Mouse (Mus musculus): ENCODE results near the gene Mmp20. TPM values are rescaled to one million over a fixed set of nuclear protein-coding genes. Genes with fewer than 3 reads are reported as not detected.

Gene Mmp20
- polyA plus RNA-seq, 1 experiment: not detected

DNA sequence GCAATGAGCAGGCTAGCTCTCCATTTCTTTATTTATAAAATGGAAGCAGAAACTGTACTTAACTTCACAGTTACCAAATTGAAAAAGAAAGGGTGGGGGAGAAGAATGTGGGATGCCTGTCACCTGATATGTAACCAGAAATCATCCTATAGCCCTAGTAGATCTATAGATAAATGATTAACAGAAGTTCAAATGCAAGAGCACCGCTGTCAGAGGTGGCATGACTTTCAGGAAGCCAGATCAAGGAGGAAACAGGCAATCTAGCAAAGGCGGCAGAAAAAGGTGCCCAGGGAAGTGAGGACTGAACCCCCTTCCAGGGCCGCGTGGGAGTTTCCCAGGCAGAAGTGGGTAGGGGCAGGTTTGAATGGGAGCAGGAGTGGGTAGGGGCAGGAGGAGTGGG is 29.9 kb downstream of the Mmp20 start:
- TF ChIP-seq CTCF (IDR thresholded peaks at IDR 0.05; ENCODE audit: low read depth, low read length) (no peak), EP300 (IDR thresholded peaks at IDR 0.05; ENCODE audit: insufficient read depth, low read depth, low read length) (no peak), POLR2A (IDR thresholded peaks at IDR 0.05; ENCODE audit: insufficient read depth, low read length) (no peak)
- no peaks in the 10 kb centered on the region for H3K27me3 ChIP-seq (ENCODE audit: control insufficient read depth, insufficient read depth, low read length, poor library complexity, severe bottlenecking)
- no peak overlapping the region for H3K27ac ChIP-seq (ENCODE audit: insufficient read depth, low read length)
- H3K36me3 ChIP-seq (ENCODE audit: control insufficient read depth, insufficient read depth, low read length, poor library complexity, severe bottlenecking): no peaks in the 10 kb centered on the region
- no peaks in the 10 kb centered on the region for H3K4me1 ChIP-seq (ENCODE audit: control insufficient read depth, insufficient read depth, low read length)
- H3K4me3 ChIP-seq (ENCODE audit: low read depth, low read length): no peak overlapping the region
- no peak overlapping the region for H3K9ac ChIP-seq (ENCODE audit: low read depth, poor library complexity, severe bottlenecking)
- no peaks in the 10 kb centered on the region for H3K9me3 ChIP-seq (replicated peaks; ENCODE audit: control insufficient read depth, insufficient read depth, low read length, poor library complexity, severe bottlenecking)

- H3K27ac ChIP-seq (ENCODE audit: insufficient read depth, low read length): no peak overlapping the region
- H3K4me3 ChIP-seq (ENCODE audit: low read depth, low read length): no peak overlapping the region
- TF ChIP-seq CTCF (IDR thresholded peaks at IDR 0.05; ENCODE audit: low read depth, low read length): no peak
- TF ChIP-seq POLR2A (IDR thresholded peaks at IDR 0.05; ENCODE audit: insufficient read depth, low read length): no peak
- no peak for TF ChIP-seq EP300 (IDR thresholded peaks at IDR 0.05; ENCODE audit: insufficient read depth, low read depth, low read length)
- H3K9ac ChIP-seq (ENCODE audit: low read depth, poor library complexity, severe bottlenecking): no peak overlapping the region
- H3K27me3 ChIP-seq (ENCODE audit: control insufficient read depth, insufficient read depth, low read length, poor library complexity, severe bottlenecking): no peaks in the 10 kb centered on the region
- H3K4me1 ChIP-seq (ENCODE audit: control insufficient read depth, insufficient read depth, low read length): no peaks in the 10 kb centered on the region
- no peaks in the 10 kb centered on the region for H3K9me3 ChIP-seq (replicated peaks; ENCODE audit: control insufficient read depth, insufficient read depth, low read length, poor library complexity, severe bottlenecking)
- H3K36me3 ChIP-seq (ENCODE audit: control insufficient read depth, insufficient read depth, low read length, poor library complexity, severe bottlenecking): no peaks in the 10 kb centered on the region
Measured at GRCm38 (mm10) chr9:7659469-7660020, 31.5 kb downstream of the Mmp20 start.

- Histone ChIP-seq H3K9me3 (replicated peaks; ENCODE audit: control insufficient read depth, insufficient read depth, low read length, poor library complexity, severe bottlenecking) (no peaks in the 10 kb centered on the region), H3K4me3 (ENCODE audit: low read depth, low read length) (no peak overlapping the region), H3K36me3 (ENCODE audit: control insufficient read depth, insufficient read depth, low read length, poor library complexity, severe bottlenecking) (no peaks in the 10 kb centered on the region), H3K4me1 (ENCODE audit: control insufficient read depth, insufficient read depth, low read length) (no peaks in the 10 kb centered on the region), H3K9ac (ENCODE audit: low read depth, poor library complexity, severe bottlenecking) (no peak overlapping the region), H3K27ac (ENCODE audit: insufficient read depth, low read length) (no peak overlapping the region), H3K27me3 (ENCODE audit: control insufficient read depth, insufficient read depth, low read length, poor library complexity, severe bottlenecking) (no peaks in the 10 kb centered on the region)
- TF ChIP-seq POLR2A (IDR thresholded peaks at IDR 0.05; ENCODE audit: insufficient read depth, low read length) (no peak), EP300 (IDR thresholded peaks at IDR 0.05; ENCODE audit: insufficient read depth, low read depth, low read length) (no peak), CTCF (IDR thresholded peaks at IDR 0.05; ENCODE audit: low read depth, low read length) (no peak)
Measured at GRCm38 (mm10) chr9:7661371-7661770, 33.3 kb downstream of the Mmp20 start.

- H3K9ac ChIP-seq (ENCODE audit: low read depth, poor library complexity, severe bottlenecking): no peak overlapping the region
- H3K4me3 ChIP-seq (ENCODE audit: low read depth, low read length): no peak overlapping the region
- no peaks in the 10 kb centered on the region for H3K27me3 ChIP-seq (ENCODE audit: control insufficient read depth, insufficient read depth, low read length, poor library complexity, severe bottlenecking)
- TF ChIP-seq CTCF (IDR thresholded peaks at IDR 0.05; ENCODE audit: low read depth, low read length) (no peak), POLR2A (IDR thresholded peaks at IDR 0.05; ENCODE audit: insufficient read depth, low read length) (no peak), EP300 (IDR thresholded peaks at IDR 0.05; ENCODE audit: insufficient read depth, low read depth, low read length) (no peak)
- no peaks in the 10 kb centered on the region for H3K4me1 ChIP-seq (ENCODE audit: control insufficient read depth, insufficient read depth, low read length)
- H3K27ac ChIP-seq (ENCODE audit: insufficient read depth, low read length): no peak overlapping the region
- H3K9me3 ChIP-seq (replicated peaks; ENCODE audit: control insufficient read depth, insufficient read depth, low read length, poor library complexity, severe bottlenecking): no peaks in the 10 kb centered on the region
- H3K36me3 ChIP-seq (ENCODE audit: control insufficient read depth, insufficient read depth, low read length, poor library complexity, severe bottlenecking): no peaks in the 10 kb centered on the region
Measured at GRCm38 (mm10) chr9:7669674-7670073, 41.6 kb downstream of the Mmp20 start.

DNA sequence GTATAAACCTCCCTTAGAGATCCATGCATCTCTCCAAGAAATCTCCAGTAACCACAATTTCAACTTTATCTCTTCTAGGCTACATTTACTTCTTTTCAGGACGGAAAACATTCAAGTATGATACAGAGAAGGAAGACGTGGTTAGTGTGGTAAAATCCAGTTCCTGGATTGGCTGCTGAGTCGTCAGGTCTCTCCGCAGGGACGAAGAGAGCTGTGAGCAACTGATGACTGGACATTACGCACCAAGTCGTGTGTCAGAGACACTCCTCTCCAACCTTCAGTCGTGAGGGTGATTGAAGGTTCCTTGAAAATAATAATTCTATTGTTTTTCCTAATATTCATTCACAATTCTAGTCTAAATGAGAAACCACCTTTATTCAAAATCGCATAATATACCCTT is 45.0 kb downstream of the Mmp20 start:
- Histone ChIP-seq H3K27me3 (ENCODE audit: control insufficient read depth, insufficient read depth, low read length, poor library complexity, severe bottlenecking) (no peaks in the 10 kb centered on the region), H3K36me3 (ENCODE audit: control insufficient read depth, insufficient read depth, low read length, poor library complexity, severe bottlenecking) (no peaks in the 10 kb centered on the region), H3K9me3 (replicated peaks; ENCODE audit: control insufficient read depth, insufficient read depth, low read length, poor library complexity, severe bottlenecking) (no peaks in the 10 kb centered on the region), H3K9ac (ENCODE audit: low read depth, poor library complexity, severe bottlenecking) (no peak overlapping the region), H3K27ac (ENCODE audit: insufficient read depth, low read length) (no peak overlapping the region), H3K4me3 (ENCODE audit: low read depth, low read length) (no peak overlapping the region), H3K4me1 (ENCODE audit: control insufficient read depth, insufficient read depth, low read length) (no peaks in the 10 kb centered on the region)
- TF ChIP-seq EP300 (IDR thresholded peaks at IDR 0.05; ENCODE audit: insufficient read depth, low read depth, low read length): no peak
- no peak for TF ChIP-seq POLR2A (IDR thresholded peaks at IDR 0.05; ENCODE audit: insufficient read depth, low read length)
- TF ChIP-seq CTCF (IDR thresholded peaks at IDR 0.05; ENCODE audit: low read depth, low read length): no peak

- Histone ChIP-seq H3K9me3 (replicated peaks; ENCODE audit: control insufficient read depth, insufficient read depth, low read length, poor library complexity, severe bottlenecking) (peaks cover 7% of the 10 kb centered on the region; the same call in 1 of the 2 replicates), H3K36me3 (ENCODE audit: control insufficient read depth, insufficient read depth, low read length, poor library complexity, severe bottlenecking) (no peaks in the 10 kb centered on the region), H3K27me3 (ENCODE audit: control insufficient read depth, insufficient read depth, low read length, poor library complexity, severe bottlenecking) (no peaks in the 10 kb centered on the region), H3K4me3 (ENCODE audit: low read depth, low read length) (no peak overlapping the region), H3K9ac (ENCODE audit: low read depth, poor library complexity, severe bottlenecking) (no peak overlapping the region), H3K27ac (ENCODE audit: insufficient read depth, low read length) (no peak overlapping the region), H3K4me1 (ENCODE audit: control insufficient read depth, insufficient read depth, low read length) (no peaks in the 10 kb centered on the region)
- no peak for TF ChIP-seq CTCF (IDR thresholded peaks at IDR 0.05; ENCODE audit: low read depth, low read length)
- no peak for TF ChIP-seq EP300 (IDR thresholded peaks at IDR 0.05; ENCODE audit: insufficient read depth, low read depth, low read length)
- TF ChIP-seq POLR2A (IDR thresholded peaks at IDR 0.05; ENCODE audit: insufficient read depth, low read length): no peak
Measured at GRCm38 (mm10) chr9:7678154-7678837, 50.3 kb downstream of the Mmp20 start.
